Mouse (Mus musculus) urinary bladder, adult 18-20 months (tissue): ENCODE measurements at regions not wholly inside any gene's neighbourhood (a gene's known extent, or its start where the extent isn't known, plus 50 kb on each side); places are given as distances from the start of the nearest gene placed in this dataset.
"Not testable (repeated sequence)": the region's sequence is repeated elsewhere in the genome, so short reads cannot be mapped to it uniquely, and the experiment has no call there.

ENCODE experiments used
- DNase-seq, 2 experiments: peaks; one replicate each; pipeline ENCODE4 v3.0.0; 2022; ENCODE audit warnings: low spot score in 2 of 2, mixed read lengths in 2 of 2

GRCm38 (mm10) chr13:61805300-61805699 lies 235.4 kb upstream of the Cts3 start:
- not testable (repeated sequence) for DNase-seq

GRCm38 (mm10) chr13:61804168-61804874 lies 234.4 kb upstream of the Cts3 start:
- DNase-seq, result peak; percentile 3 to 40

- DNase-seq, result not testable (repeated sequence)
Measured at GRCm38 (mm10) chr13:61803763-61804162, 233.8 kb upstream of the Cts3 start.

GRCm38 (mm10) chr13:61763457-61763856 lies 193.5 kb upstream of the Cts3 start:
- DNase-seq, result not testable (repeated sequence)
